Comparison of ENCODE assay signal across 7 mouse cellular contexts in genomic region chr4:83485250-83485649, GRCm38 (mm10). TPM values are rescaled to one million over a fixed set of nuclear protein-coding genes. Genes with fewer than 3 reads are reported as not detected.
DNase-seq lines count a peak whose midpoint lies in the region; ATAC-seq and TF ChIP-seq lines count a peak whose summit lies in the region.

No protein-coding gene starts in this region.

- peak overlapping the region; percentile 92 for H3K4me2 ChIP-seq in lung, postnatal 0 days (replicated peaks; ENCODE audit: low read depth, low read length)
- peak overlapping the region; percentile 52 for H3K4me2 ChIP-seq in forebrain, embryonic 11.5 days (ENCODE audit: low read depth, low read length, severe bottlenecking)
- H3K4me2 ChIP-seq in limb, embryonic 12.5 days: peak overlapping the region; percentile 65

- H3K9me3 ChIP-seq in lung, postnatal 0 days (ENCODE audit: low read length): no peaks in the 10 kb centered on the region
- H3K9me3 ChIP-seq in forebrain, embryonic 11.5 days (ENCODE audit: control insufficient read depth, low read length): no peaks in the 10 kb centered on the region
- no peaks in the 10 kb centered on the region for H3K9me3 ChIP-seq in limb, embryonic 12.5 days

- WGBS in lung, postnatal 0 days: 26% methylated on average over 12 of the region's 12 CpGs
- 27% methylated on average over 12 of the region's 12 CpGs for WGBS in forebrain, embryonic 11.5 days
- 24% methylated on average over 12 of the region's 12 CpGs for WGBS in limb, embryonic 12.5 days
- WGBS in small intestine, adult 2 months: 31% methylated on average over 12 of the region's 12 CpGs

- peak overlapping the region; percentile 96 for H3K4me3 ChIP-seq in lung, postnatal 0 days (ENCODE audit: low read depth, low read length)
- H3K4me3 ChIP-seq in forebrain, embryonic 11.5 days (ENCODE audit: low read depth, low read length): peak overlapping the region; percentile 99
- peak overlapping the region; percentile 98 for H3K4me3 ChIP-seq in limb, embryonic 12.5 days (replicated peaks)
- H3K4me3 ChIP-seq in small intestine, adult 2 months (ENCODE audit: low read depth, low read length): peak overlapping the region; percentile 87

- H3K9ac ChIP-seq in lung, postnatal 0 days (replicated peaks; ENCODE audit: low read depth): 0 out of 2 replicates have a peak overlapping the region, but pooled peaks have one; percentile 83
- H3K9ac ChIP-seq in forebrain, embryonic 11.5 days (ENCODE audit: low read length): peak overlapping the region; percentile 95
- H3K9ac ChIP-seq in limb, embryonic 12.5 days (replicated peaks): peak overlapping the region; percentile 96

- TF ChIP-seq EP300 in lung, postnatal 0 days (IDR thresholded peaks at IDR 0.05): no peak

- no peak for TF ChIP-seq CTCF in lung, postnatal 0 days (IDR thresholded peaks at IDR 0.05)
- no peak for TF ChIP-seq CTCF in small intestine, adult 2 months (IDR thresholded peaks at IDR 0.05; ENCODE audit: extremely low read depth, insufficient read length, insufficient replicate concordance, low read depth, low read length)

- TF ChIP-seq POLR2A in small intestine, adult 2 months (IDR thresholded peaks at IDR 0.05; ENCODE audit: low read depth, low read length): no peak

- H3K27me3 ChIP-seq in lung, postnatal 0 days (replicated peaks; ENCODE audit: insufficient read depth, low read length): no peaks in the 10 kb centered on the region
- no peaks in the 10 kb centered on the region for H3K27me3 ChIP-seq in forebrain, embryonic 11.5 days (ENCODE audit: control insufficient read depth, insufficient read depth, low read length)
- no peaks in the 10 kb centered on the region for H3K27me3 ChIP-seq in limb, embryonic 12.5 days
- no peaks in the 10 kb centered on the region for H3K27me3 ChIP-seq in small intestine, adult 2 months (ENCODE audit: control insufficient read depth, insufficient read depth, low read length)

- no peak for DNase-seq in lung, postnatal 0 days (ENCODE audit: low spot score)
- DNase-seq in lung, postnatal 36 days: no peak
- no peak for DNase-seq in forebrain, embryonic 11.5 days (ENCODE audit: low spot score)
- no peak for DNase-seq in embryo, embryonic 10 days (ENCODE audit: low spot score)
- DNase-seq in right cerebral cortex, adult 2 months (ENCODE audit: low spot score in 2 of 2): no peak

- H3K4me1 ChIP-seq in lung, postnatal 0 days (ENCODE audit: insufficient read depth, low read depth, low read length): peaks cover 4% of the 10 kb centered on the region; the same call in 1 of the 2 replicates
- peaks cover 12% of the 10 kb centered on the region for H3K4me1 ChIP-seq in forebrain, embryonic 11.5 days (replicated peaks; ENCODE audit: control insufficient read depth, insufficient read depth, low read length)
- H3K4me1 ChIP-seq in limb, embryonic 12.5 days (replicated peaks): peaks cover 37% of the 10 kb centered on the region
- 0 out of 2 replicates have a peak, but pooled peaks cover 2% of the 10 kb centered on the region for H3K4me1 ChIP-seq in small intestine, adult 2 months (ENCODE audit: control insufficient read depth, insufficient read depth, insufficient read length, low read length)

- no peaks in the 10 kb centered on the region; the same call in 1 of the 2 replicates for H3K36me3 ChIP-seq in lung, postnatal 0 days (ENCODE audit: insufficient read depth, low read length)
- H3K36me3 ChIP-seq in forebrain, embryonic 11.5 days (ENCODE audit: control insufficient read depth, insufficient read depth, low read length): peaks cover 5% of the 10 kb centered on the region
- peaks cover 36% of the 10 kb centered on the region for H3K36me3 ChIP-seq in limb, embryonic 12.5 days
- H3K36me3 ChIP-seq in small intestine, adult 2 months (ENCODE audit: control insufficient read depth, insufficient read depth, low read length): peaks cover 6% of the 10 kb centered on the region; the same call in 1 of the 2 replicates

- no peak for ATAC-seq in lung, postnatal 0 days
- ATAC-seq in forebrain, embryonic 11.5 days (replicated peaks; ENCODE audit: low FRiP score): no peak
- ATAC-seq in limb, embryonic 12.5 days (ENCODE audit: insufficient number of reproducible peaks, insufficient read depth, low FRiP score, low TSS enrichment, low read depth): no peak

- H3K27ac ChIP-seq in lung, postnatal 0 days (ENCODE audit: low read length): no peak overlapping the region
- peak overlapping the region; percentile 98; the same call in 1 of the 2 replicates for H3K27ac ChIP-seq in forebrain, embryonic 11.5 days (ENCODE audit: low read depth, low read length)
- peak overlapping the region; percentile 98; the same call in 1 of the 2 replicates for H3K27ac ChIP-seq in limb, embryonic 12.5 days
- H3K27ac ChIP-seq in small intestine, adult 2 months (ENCODE audit: insufficient read depth, low read depth, low read length): no peak overlapping the region

RNA-seq across cellular contexts. Expression of gene Psip1, which starts 1.0 kb away (rescaled TPM):
- polyA plus RNA-seq in lung, postnatal 0 days (2015; fragmentation: Nextera tagmentation; extraction: Ambion mirVana): 38.1 and 44.2 TPM in 2 replicates
- polyA plus RNA-seq in forebrain, embryonic 11.5 days (2014; fragmentation: Nextera tagmentation; extraction: Ambion mirVana): 471 and 480 TPM in 2 replicates
- polyA plus RNA-seq in limb, embryonic 12.5 days (2016; fragmentation: Nextera tagmentation; extraction: Ambion mirVana): 292 and 306 TPM in 2 replicates
- polyA plus RNA-seq in small intestine, adult 2 months (2012; rRNA removed): 9.1 and 14.1 TPM in 2 replicates

RNA-seq across cellular contexts. Expression of gene Ccdc171, which starts 40.1 kb away (rescaled TPM):
- 2.0 and 3.3 TPM in 2 replicates for polyA plus RNA-seq in lung, postnatal 0 days (2015; fragmentation: Nextera tagmentation; extraction: Ambion mirVana)
- polyA plus RNA-seq in forebrain, embryonic 11.5 days (2014; fragmentation: Nextera tagmentation; extraction: Ambion mirVana): 5.4 and 5.5 TPM in 2 replicates
- 5.4 and 6.4 TPM in 2 replicates for polyA plus RNA-seq in limb, embryonic 12.5 days (2016; fragmentation: Nextera tagmentation; extraction: Ambion mirVana)
- 0.22 and 0.27 TPM in 2 replicates for polyA plus RNA-seq in small intestine, adult 2 months (2012; rRNA removed)

Comparison
In these comparisons a context has a peak if more than half of its experiments do, and no peak if none do; other contexts are left out.
1. H3K27ac ChIP-seq: peak in forebrain, embryonic 11.5 days (single experiment) and limb, embryonic 12.5 days (single experiment); none in lung, postnatal 0 days (single experiment) and small intestine, adult 2 months (single experiment).
2. Peak in every context shown above with its lines, with median percentiles within 50 percentile points of each other: H3K4me2 ChIP-seq, H3K4me3 ChIP-seq and H3K9ac ChIP-seq.